Mouse (Mus musculus): ENCODE results near the gene Ncoa4. TPM values are rescaled to one million over a fixed set of nuclear protein-coding genes. Genes with fewer than 3 reads are reported as not detected.
"Not testable (repeated sequence)": the region's sequence is repeated elsewhere in the genome, so short reads cannot be mapped to it uniquely, and the experiment has no call there.

The Ncoa4 gene
- polyA plus RNA-seq, 1 experiment from 2014 or later: 126 TPM

DNA sequence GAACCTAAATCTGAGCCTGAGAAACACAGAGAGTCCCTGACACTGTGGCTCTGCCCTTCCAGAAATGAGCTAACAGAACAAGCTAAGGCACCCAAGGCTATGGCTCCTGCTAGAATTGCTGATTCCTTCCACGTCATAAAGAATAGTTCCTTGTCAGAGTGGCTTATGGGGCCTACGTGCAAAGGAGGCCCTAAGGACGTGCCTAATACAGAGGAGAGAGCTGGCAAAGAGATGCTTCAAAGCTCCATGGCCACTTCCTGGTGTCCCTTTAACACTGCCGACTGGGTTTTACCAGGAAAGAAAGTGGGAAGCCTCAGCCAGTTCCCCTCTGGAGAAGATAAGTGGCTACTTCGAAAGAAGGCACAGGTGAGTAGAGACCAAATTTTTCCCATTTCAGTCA is 16.9 kb downstream of the Ncoa4 start:
- DNase-seq; H3K4me3 ChIP-seq (replicated peaks; ENCODE audit: low read depth, low read length); H3K9me3 ChIP-seq (ENCODE audit: control insufficient read depth, low read length); H3K9ac ChIP-seq (replicated peaks; ENCODE audit: low read length); H3K27me3 ChIP-seq (ENCODE audit: control insufficient read depth, insufficient read depth, low read length); H3K27ac ChIP-seq (replicated peaks; ENCODE audit: low read depth, low read length); ATAC-seq (ENCODE audit: low FRiP score, low TSS enrichment); H3K4me1 ChIP-seq (ENCODE audit: control insufficient read depth, insufficient read depth, low read length); H3K4me2 ChIP-seq (ENCODE audit: low read length): not testable (repeated sequence)
- H3K36me3 ChIP-seq (ENCODE audit: control insufficient read depth, insufficient read depth, low read length): peaks cover 61% of the 10 kb centered on the region
- WGBS: 89% methylated on average over 4 of the region's 5 CpGs

DNA sequence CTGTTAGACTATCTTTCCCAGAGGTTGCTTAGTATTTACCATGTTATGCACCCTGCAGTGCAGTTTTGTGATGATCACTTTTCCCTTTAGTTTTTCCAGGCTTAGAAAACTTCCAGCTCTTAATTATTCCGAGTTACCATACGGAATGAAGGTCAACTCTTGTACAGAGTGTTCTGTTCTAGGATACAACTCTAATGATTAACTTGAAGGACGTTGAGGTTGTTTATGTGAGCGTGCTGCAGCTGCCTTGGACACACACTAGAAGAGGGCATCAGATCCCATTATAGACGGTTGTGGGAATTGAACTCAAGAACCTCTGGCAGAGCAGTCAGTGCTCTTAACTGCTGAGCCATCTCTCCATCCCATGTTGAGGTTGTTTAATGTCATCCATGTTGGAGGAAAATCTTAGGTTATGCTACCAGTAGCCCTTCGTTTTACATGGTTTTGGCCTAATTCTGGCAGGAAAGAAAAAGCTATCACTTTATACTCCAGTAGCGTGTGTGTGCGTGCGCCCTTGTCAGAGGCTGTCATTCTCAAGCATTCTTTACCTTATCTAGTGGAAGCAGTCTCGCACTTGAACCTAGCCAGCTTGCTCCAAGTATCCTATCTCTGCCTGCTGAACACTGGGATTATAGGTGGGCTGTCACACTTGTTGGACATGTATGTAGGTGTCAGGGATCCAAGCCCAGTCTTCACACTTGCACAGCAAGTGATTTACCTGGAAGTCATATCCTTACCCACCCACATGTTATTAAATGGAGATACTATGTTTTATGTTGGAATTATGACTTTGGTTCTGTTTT is 19.9 kb downstream of the Ncoa4 start:
- no peak for DNase-seq
- H3K27ac ChIP-seq (replicated peaks; ENCODE audit: low read depth, low read length): no peak overlapping the region
- H3K4me2 ChIP-seq (ENCODE audit: low read length): no peak overlapping the region
- no peaks in the 10 kb centered on the region for H3K27me3 ChIP-seq (ENCODE audit: control insufficient read depth, insufficient read depth, low read length)
- no peaks in the 10 kb centered on the region for H3K9me3 ChIP-seq (ENCODE audit: control insufficient read depth, low read length)
- H3K9ac ChIP-seq (replicated peaks; ENCODE audit: low read length): no peak overlapping the region
- 94% methylated on average over 10 of the region's 10 CpGs for WGBS
- H3K4me1 ChIP-seq (ENCODE audit: control insufficient read depth, insufficient read depth, low read length): no peaks in the 10 kb centered on the region
- H3K36me3 ChIP-seq (ENCODE audit: control insufficient read depth, insufficient read depth, low read length): peaks cover 65% of the 10 kb centered on the region
- no peak for ATAC-seq (ENCODE audit: low FRiP score, low TSS enrichment)
- H3K4me3 ChIP-seq (replicated peaks; ENCODE audit: low read depth, low read length): no peak overlapping the region

- ATAC-seq (ENCODE audit: low FRiP score, low TSS enrichment): no peak
- Histone ChIP-seq H3K36me3 (ENCODE audit: control insufficient read depth, insufficient read depth, low read length) (peaks cover 67% of the 10 kb centered on the region), H3K4me2 (ENCODE audit: low read length) (no peak overlapping the region), H3K4me1 (ENCODE audit: control insufficient read depth, insufficient read depth, low read length) (no peaks in the 10 kb centered on the region), H3K9ac (replicated peaks; ENCODE audit: low read length) (no peak overlapping the region), H3K27ac (replicated peaks; ENCODE audit: low read depth, low read length) (no peak overlapping the region), H3K4me3 (replicated peaks; ENCODE audit: low read depth, low read length) (no peak overlapping the region), H3K27me3 (ENCODE audit: control insufficient read depth, insufficient read depth, low read length) (no peaks in the 10 kb centered on the region), H3K9me3 (ENCODE audit: control insufficient read depth, low read length) (no peaks in the 10 kb centered on the region)
- no peak for DNase-seq
- 94% methylated on average over 6 of the region's 6 CpGs for WGBS
Observed at GRCm38 (mm10) chr14:32180861-32181260, 21.2 kb downstream of the Ncoa4 start.

DNA sequence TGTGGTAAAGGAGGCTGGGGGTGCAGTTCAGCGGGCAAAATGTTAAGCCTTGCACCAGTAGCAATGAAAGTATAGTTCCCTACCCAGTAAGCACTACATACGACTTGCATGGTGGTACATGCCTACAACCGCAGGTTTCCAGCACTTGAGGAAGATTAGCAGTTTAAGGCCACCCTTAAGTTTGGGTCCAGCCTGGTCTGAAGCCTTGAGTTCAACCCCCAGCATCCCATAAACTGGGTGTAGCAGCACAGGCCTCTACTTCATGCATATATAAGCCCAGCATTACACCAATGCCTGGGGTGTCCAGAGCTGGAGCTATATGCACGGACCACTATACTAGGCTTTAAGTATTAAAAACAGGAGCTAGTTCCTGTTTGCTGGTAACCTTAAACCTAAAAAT is 24.2 kb downstream of the Ncoa4 start:
- H3K9ac ChIP-seq (replicated peaks; ENCODE audit: low read length): no peak overlapping the region
- no peak overlapping the region for H3K4me3 ChIP-seq (replicated peaks; ENCODE audit: low read depth, low read length)
- H3K27ac ChIP-seq (replicated peaks; ENCODE audit: low read depth, low read length): no peak overlapping the region
- peaks cover 88% of the 10 kb centered on the region for H3K36me3 ChIP-seq (ENCODE audit: control insufficient read depth, insufficient read depth, low read length)
- H3K4me2 ChIP-seq (ENCODE audit: low read length): no peak overlapping the region
- DNase-seq: no peak
- no peaks in the 10 kb centered on the region for H3K4me1 ChIP-seq (ENCODE audit: control insufficient read depth, insufficient read depth, low read length)
- 97% methylated on average over 4 of the region's 4 CpGs for WGBS
- H3K27me3 ChIP-seq (ENCODE audit: control insufficient read depth, insufficient read depth, low read length): no peaks in the 10 kb centered on the region
- H3K9me3 ChIP-seq (ENCODE audit: control insufficient read depth, low read length): no peaks in the 10 kb centered on the region
- no peak for ATAC-seq (ENCODE audit: low FRiP score, low TSS enrichment)

- 95% methylated on average over 6 of the region's 6 CpGs for WGBS
- H3K4me3 ChIP-seq (replicated peaks; ENCODE audit: low read depth, low read length): no peak overlapping the region
- DNase-seq: no peak
Observed at GRCm38 (mm10) chr14:32190627-32191391, 31.1 kb downstream of the Ncoa4 start.

GRCm38 (mm10) chr14:32191926-32192325 is 32.3 kb downstream of the Ncoa4 start:
- Histone ChIP-seq H3K9ac (replicated peaks; ENCODE audit: low read length) (no peak overlapping the region), H3K4me2 (ENCODE audit: low read length) (no peak overlapping the region), H3K27me3 (ENCODE audit: control insufficient read depth, insufficient read depth, low read length) (no peaks in the 10 kb centered on the region), H3K27ac (replicated peaks; ENCODE audit: low read depth, low read length) (no peak overlapping the region), H3K4me1 (ENCODE audit: control insufficient read depth, insufficient read depth, low read length) (no peaks in the 10 kb centered on the region), H3K9me3 (ENCODE audit: control insufficient read depth, low read length) (no peaks in the 10 kb centered on the region), H3K4me3 (replicated peaks; ENCODE audit: low read depth, low read length) (no peak overlapping the region), H3K36me3 (ENCODE audit: control insufficient read depth, insufficient read depth, low read length) (peaks cover 77% of the 10 kb centered on the region)
- no peak for DNase-seq
- 95% methylated on average over 5 of the region's 5 CpGs for WGBS
- ATAC-seq (ENCODE audit: low FRiP score, low TSS enrichment): no peak

More at GRCm38 (mm10) chr14:32190627-32191391, 31.1 kb downstream of the Ncoa4 start:
- Histone ChIP-seq H3K4me1 (ENCODE audit: control insufficient read depth, insufficient read depth, low read length) (no peaks in the 10 kb centered on the region), H3K27ac (replicated peaks; ENCODE audit: low read depth, low read length) (no peak overlapping the region), H3K9ac (replicated peaks; ENCODE audit: low read length) (no peak overlapping the region), H3K4me2 (ENCODE audit: low read length) (no peak overlapping the region), H3K9me3 (ENCODE audit: control insufficient read depth, low read length) (no peaks in the 10 kb centered on the region), H3K27me3 (ENCODE audit: control insufficient read depth, insufficient read depth, low read length) (no peaks in the 10 kb centered on the region), H3K36me3 (ENCODE audit: control insufficient read depth, insufficient read depth, low read length) (peaks cover 82% of the 10 kb centered on the region)
- ATAC-seq (ENCODE audit: low FRiP score, low TSS enrichment): no peak

GRCm38 (mm10) chr14:32192437-32192836 is 32.8 kb downstream of the Ncoa4 start:
- WGBS: 53% methylated on average over 3 of the region's 3 CpGs
- no peak overlapping the region for H3K4me3 ChIP-seq (replicated peaks; ENCODE audit: low read depth, low read length)
- H3K27me3 ChIP-seq (ENCODE audit: control insufficient read depth, insufficient read depth, low read length): no peaks in the 10 kb centered on the region
- H3K36me3 ChIP-seq (ENCODE audit: control insufficient read depth, insufficient read depth, low read length): peaks cover 77% of the 10 kb centered on the region
- DNase-seq (peak; percentile 76), ATAC-seq (ENCODE audit: low FRiP score, low TSS enrichment) (no peak)
- no peak overlapping the region for H3K4me2 ChIP-seq (ENCODE audit: low read length)
- H3K9ac ChIP-seq (replicated peaks; ENCODE audit: low read length): no peak overlapping the region
- no peak overlapping the region for H3K27ac ChIP-seq (replicated peaks; ENCODE audit: low read depth, low read length)
- H3K9me3 ChIP-seq (ENCODE audit: control insufficient read depth, low read length): no peaks in the 10 kb centered on the region
- no peaks in the 10 kb centered on the region for H3K4me1 ChIP-seq (ENCODE audit: control insufficient read depth, insufficient read depth, low read length)

DNA sequence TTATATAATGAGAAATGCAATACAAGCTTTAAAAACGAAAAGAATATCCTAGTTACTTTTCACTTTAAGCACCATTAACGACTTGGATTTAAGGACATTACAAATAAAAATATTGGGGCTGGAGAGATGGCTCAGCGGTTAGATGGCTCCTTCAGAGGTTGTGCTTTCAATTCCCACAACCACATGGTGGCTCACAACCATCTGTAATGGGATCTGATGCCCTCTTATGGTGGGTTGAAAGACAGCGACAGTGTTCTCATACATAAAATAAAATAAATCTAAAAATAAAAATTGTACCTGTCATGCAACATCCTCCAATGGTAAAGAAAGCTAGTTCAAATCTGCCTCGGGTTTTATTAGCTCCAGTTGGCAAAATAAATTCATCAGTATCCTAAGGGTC is 33.9 kb downstream of the Ncoa4 start:
- not testable (repeated sequence) for H3K27ac ChIP-seq (replicated peaks; ENCODE audit: low read depth, low read length); H3K4me3 ChIP-seq (replicated peaks; ENCODE audit: low read depth, low read length); H3K9me3 ChIP-seq (ENCODE audit: control insufficient read depth, low read length); H3K9ac ChIP-seq (replicated peaks; ENCODE audit: low read length); H3K27me3 ChIP-seq (ENCODE audit: control insufficient read depth, insufficient read depth, low read length); H3K4me2 ChIP-seq (ENCODE audit: low read length); H3K4me1 ChIP-seq (ENCODE audit: control insufficient read depth, insufficient read depth, low read length); DNase-seq; ATAC-seq (ENCODE audit: low FRiP score, low TSS enrichment)
- H3K36me3 ChIP-seq (ENCODE audit: control insufficient read depth, insufficient read depth, low read length): peaks cover 74% of the 10 kb centered on the region
- 85% methylated on average over 5 of the region's 5 CpGs for WGBS

All from midbrain, embryonic 14.5 days (tissue).